Mouse (Mus musculus): ENCODE results near the gene Wdr46. TPM values are rescaled to one million over a fixed set of nuclear protein-coding genes. Genes with fewer than 3 reads are reported as not detected.

Gene Wdr46
- polyA plus RNA-seq, 1 experiment from 2014 or later, result 20.5 TPM

DNA sequence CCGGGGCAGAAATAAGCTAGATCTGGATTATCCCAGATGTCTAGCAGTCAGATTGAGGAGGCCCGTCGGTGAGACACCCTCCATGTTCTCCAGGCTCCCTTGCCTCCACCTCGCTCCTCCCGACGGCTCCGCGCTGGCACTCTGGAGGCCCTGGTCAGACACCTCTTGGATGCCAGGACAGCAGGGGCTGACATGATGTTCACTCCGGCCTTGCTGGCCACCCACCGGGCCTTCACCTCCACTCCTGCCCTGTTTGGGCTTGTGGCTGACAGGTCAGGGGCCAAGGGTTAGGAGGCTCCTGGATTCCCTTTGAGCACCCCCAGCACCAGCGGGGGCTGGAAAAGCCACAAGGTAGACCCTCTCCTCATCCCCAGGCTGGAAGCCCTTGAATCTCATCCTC lies 8.5 kb upstream of the Wdr46 start:
- Histone ChIP-seq H3K36me3 (ENCODE audit: control insufficient read depth, insufficient read depth) (peaks cover 23% of the 10 kb centered on the region), H3K9me3 (replicated peaks; ENCODE audit: control insufficient read depth, low read length) (no peaks in the 10 kb centered on the region), H3K27ac (ENCODE audit: low read length) (no peak overlapping the region), H3K4me3 (ENCODE audit: low read length) (no peak overlapping the region), H3K27me3 (ENCODE audit: control insufficient read depth, insufficient read depth, low read length) (no peaks in the 10 kb centered on the region), H3K4me2 (ENCODE audit: low read depth, low read length) (no peak overlapping the region), H3K9ac (ENCODE audit: low read length) (no peak overlapping the region), H3K4me1 (ENCODE audit: control insufficient read depth, insufficient read depth, low read length) (peaks cover 16% of the 10 kb centered on the region)
- ATAC-seq (replicated peaks; ENCODE audit: extremely low read depth, insufficient read depth, low FRiP score), result no peak
- 91% methylated on average over 11 of the region's 11 CpGs for WGBS

DNA sequence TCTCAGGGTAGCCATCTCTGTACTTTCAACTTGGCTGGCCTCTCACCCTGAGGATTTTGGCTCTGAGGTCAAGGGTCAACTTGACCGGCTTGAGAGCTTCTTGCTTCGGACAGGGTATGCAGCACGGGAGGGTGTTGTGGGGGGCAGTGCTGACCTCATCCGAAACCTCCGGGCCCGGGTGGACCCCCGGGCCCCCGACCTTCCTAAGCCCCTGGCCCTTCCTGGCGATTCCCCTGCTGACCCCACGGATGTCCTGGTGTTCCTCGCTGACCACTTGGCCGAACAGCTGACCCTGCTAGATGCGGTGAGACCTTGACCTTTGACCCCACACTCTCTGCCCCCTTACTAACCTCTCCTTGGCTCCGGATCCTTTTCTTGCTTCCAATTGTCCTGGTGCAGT lies 8.0 kb upstream of the Wdr46 start:
- H3K4me2 ChIP-seq (ENCODE audit: low read depth, low read length), result no peak overlapping the region
- no peaks in the 10 kb centered on the region for H3K9me3 ChIP-seq (replicated peaks; ENCODE audit: control insufficient read depth, low read length)
- H3K27ac ChIP-seq (ENCODE audit: low read length), result no peak overlapping the region
- no peak overlapping the region for H3K9ac ChIP-seq (ENCODE audit: low read length)
- ATAC-seq (replicated peaks; ENCODE audit: extremely low read depth, insufficient read depth, low FRiP score), result no peak
- peaks cover 16% of the 10 kb centered on the region for H3K4me1 ChIP-seq (ENCODE audit: control insufficient read depth, insufficient read depth, low read length)
- peaks cover 23% of the 10 kb centered on the region for H3K36me3 ChIP-seq (ENCODE audit: control insufficient read depth, insufficient read depth)
- H3K4me3 ChIP-seq (ENCODE audit: low read length), result no peak overlapping the region
- no peaks in the 10 kb centered on the region for H3K27me3 ChIP-seq (ENCODE audit: control insufficient read depth, insufficient read depth, low read length)
- WGBS, result 92% methylated on average over 14 of the region's 14 CpGs

DNA sequence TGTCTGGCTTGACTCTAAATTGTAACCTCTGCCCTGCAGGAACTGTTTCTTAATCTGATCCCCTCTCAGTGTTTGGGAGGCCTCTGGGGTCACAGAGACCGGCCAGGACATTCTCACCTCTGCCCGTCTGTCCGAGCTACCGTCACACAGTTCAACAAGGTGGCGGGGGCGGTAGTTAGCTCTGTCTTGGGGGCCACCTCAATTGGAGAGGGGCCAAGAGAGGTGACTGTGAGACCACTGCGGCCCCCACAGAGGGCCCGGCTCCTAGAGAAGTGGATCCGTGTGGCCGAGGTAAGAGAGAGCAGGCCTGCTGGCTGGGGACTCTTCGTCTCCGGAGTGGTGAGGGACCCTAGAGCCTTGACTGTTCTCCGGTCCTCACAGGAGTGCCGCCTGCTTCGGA lies 7.5 kb upstream of the Wdr46 start:
- H3K9me3 ChIP-seq (replicated peaks; ENCODE audit: control insufficient read depth, low read length), result no peaks in the 10 kb centered on the region
- H3K4me3 ChIP-seq (ENCODE audit: low read length), result no peak overlapping the region
- peaks cover 16% of the 10 kb centered on the region for H3K4me1 ChIP-seq (ENCODE audit: control insufficient read depth, insufficient read depth, low read length)
- H3K27ac ChIP-seq (ENCODE audit: low read length), result no peak overlapping the region
- ATAC-seq (replicated peaks; ENCODE audit: extremely low read depth, insufficient read depth, low FRiP score), result no peak
- no peak overlapping the region for H3K4me2 ChIP-seq (ENCODE audit: low read depth, low read length)
- no peak overlapping the region for H3K9ac ChIP-seq (ENCODE audit: low read length)
- no peaks in the 10 kb centered on the region for H3K27me3 ChIP-seq (ENCODE audit: control insufficient read depth, insufficient read depth, low read length)
- 91% methylated on average over 15 of the region's 15 CpGs for WGBS
- peaks cover 23% of the 10 kb centered on the region for H3K36me3 ChIP-seq (ENCODE audit: control insufficient read depth, insufficient read depth)

DNA sequence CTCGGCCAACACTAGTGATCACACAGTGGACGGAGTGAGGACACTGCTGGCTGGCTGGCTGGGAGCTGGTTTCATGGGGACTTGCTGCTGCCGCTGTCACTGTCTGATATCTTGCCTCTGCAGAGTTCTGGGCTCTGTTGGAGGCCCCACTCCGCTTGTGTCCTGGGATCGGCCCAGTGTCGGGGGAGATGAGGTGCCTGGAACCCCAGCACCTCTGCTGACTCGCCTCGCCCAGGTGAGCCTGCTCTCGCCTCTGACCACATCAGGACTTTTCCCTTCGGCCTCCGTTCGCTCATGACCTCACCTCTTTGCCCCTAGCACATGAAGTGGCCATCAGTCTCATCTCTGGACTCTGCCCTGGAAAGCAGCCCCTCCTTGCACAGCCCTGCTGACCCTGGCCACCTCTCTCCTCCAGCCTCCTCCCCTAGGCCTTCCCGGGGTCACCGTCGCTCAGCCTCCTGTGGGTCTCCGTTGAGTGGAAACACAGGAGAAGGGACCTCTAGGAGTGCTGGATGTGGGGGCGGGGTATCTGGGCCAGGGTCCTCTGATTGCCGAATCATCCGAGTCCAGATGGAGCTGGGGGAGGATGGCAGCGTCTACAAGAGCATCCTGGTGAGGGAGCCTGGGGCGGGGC lies 4.9 kb upstream of the Wdr46 start:
- Histone ChIP-seq H3K9ac (ENCODE audit: low read length) (no peak overlapping the region), H3K36me3 (ENCODE audit: control insufficient read depth, insufficient read depth) (peaks cover 23% of the 10 kb centered on the region), H3K9me3 (replicated peaks; ENCODE audit: control insufficient read depth, low read length) (no peaks in the 10 kb centered on the region), H3K4me3 (ENCODE audit: low read length) (no peak overlapping the region), H3K27me3 (ENCODE audit: control insufficient read depth, insufficient read depth, low read length) (no peaks in the 10 kb centered on the region), H3K4me1 (ENCODE audit: control insufficient read depth, insufficient read depth, low read length) (peaks cover 15% of the 10 kb centered on the region), H3K4me2 (ENCODE audit: low read depth, low read length) (no peak overlapping the region), H3K27ac (ENCODE audit: low read length) (no peak overlapping the region)
- ATAC-seq (replicated peaks; ENCODE audit: extremely low read depth, insufficient read depth, low FRiP score), result no peak
- WGBS, result 86% methylated on average over 21 of the region's 21 CpGs

DNA sequence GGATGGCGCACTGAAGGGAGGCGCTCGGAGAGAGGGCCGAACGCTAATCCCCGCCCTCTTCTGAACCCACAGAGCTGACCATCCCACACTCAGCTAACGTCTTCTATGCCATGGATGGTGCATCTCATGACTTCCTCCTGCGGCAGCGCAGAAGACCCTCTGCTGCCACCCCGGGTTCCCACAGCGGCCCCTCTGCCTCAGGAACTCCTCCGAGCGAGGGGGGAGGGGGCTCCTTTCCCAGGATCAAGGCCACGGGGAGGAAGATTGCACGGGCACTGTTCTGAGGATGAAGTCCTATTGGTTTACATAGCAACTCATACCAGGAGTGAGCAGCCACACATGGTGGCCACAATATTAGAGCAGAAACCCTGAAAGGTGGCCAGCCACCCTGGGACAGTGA lies 3.5 kb upstream of the Wdr46 start:
- Histone ChIP-seq H3K4me1 (ENCODE audit: control insufficient read depth, insufficient read depth, low read length) (peaks cover 15% of the 10 kb centered on the region), H3K27ac (ENCODE audit: low read length) (no peak overlapping the region), H3K36me3 (ENCODE audit: control insufficient read depth, insufficient read depth) (peaks cover 23% of the 10 kb centered on the region), H3K4me3 (ENCODE audit: low read length) (no peak overlapping the region), H3K27me3 (ENCODE audit: control insufficient read depth, insufficient read depth, low read length) (no peaks in the 10 kb centered on the region), H3K4me2 (ENCODE audit: low read depth, low read length) (no peak overlapping the region), H3K9me3 (replicated peaks; ENCODE audit: control insufficient read depth, low read length) (no peaks in the 10 kb centered on the region), H3K9ac (ENCODE audit: low read length) (no peak overlapping the region)
- no peak for ATAC-seq (replicated peaks; ENCODE audit: extremely low read depth, insufficient read depth, low FRiP score)
- 79% methylated on average over 15 of the region's 15 CpGs for WGBS

DNA sequence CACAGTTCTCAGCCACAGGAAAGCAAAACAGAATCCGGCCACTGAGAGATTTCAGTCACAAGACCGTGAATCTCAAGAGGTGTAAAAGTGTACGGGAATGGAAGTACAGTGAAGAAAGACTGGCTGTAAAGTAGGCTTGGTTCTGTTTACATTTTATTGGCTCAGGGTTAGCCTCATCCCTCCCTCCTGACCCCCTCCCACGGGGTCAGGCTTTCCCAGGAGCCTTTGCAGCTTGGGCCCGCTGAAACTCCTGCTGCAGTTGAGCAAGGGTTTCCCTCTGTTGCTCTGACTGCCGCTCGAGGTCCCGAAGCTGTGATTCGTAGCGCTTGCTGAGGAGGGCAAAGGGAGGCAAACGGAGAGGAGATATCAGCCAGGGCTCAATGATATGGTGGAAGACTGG lies 1.7 kb upstream of the Wdr46 start:
- no peak for ATAC-seq (replicated peaks; ENCODE audit: extremely low read depth, insufficient read depth, low FRiP score)
- Histone ChIP-seq H3K27me3 (ENCODE audit: control insufficient read depth, insufficient read depth, low read length) (no peaks in the 10 kb centered on the region), H3K9ac (ENCODE audit: low read length) (no peak overlapping the region), H3K9me3 (replicated peaks; ENCODE audit: control insufficient read depth, low read length) (no peaks in the 10 kb centered on the region), H3K4me2 (ENCODE audit: low read depth, low read length) (no peak overlapping the region), H3K4me3 (ENCODE audit: low read length) (no peak overlapping the region), H3K27ac (ENCODE audit: low read length) (no peak overlapping the region), H3K36me3 (ENCODE audit: control insufficient read depth, insufficient read depth) (peaks cover 20% of the 10 kb centered on the region), H3K4me1 (ENCODE audit: control insufficient read depth, insufficient read depth, low read length) (peaks cover 15% of the 10 kb centered on the region)
- WGBS, result 78% methylated on average over 11 of the region's 11 CpGs

DNA sequence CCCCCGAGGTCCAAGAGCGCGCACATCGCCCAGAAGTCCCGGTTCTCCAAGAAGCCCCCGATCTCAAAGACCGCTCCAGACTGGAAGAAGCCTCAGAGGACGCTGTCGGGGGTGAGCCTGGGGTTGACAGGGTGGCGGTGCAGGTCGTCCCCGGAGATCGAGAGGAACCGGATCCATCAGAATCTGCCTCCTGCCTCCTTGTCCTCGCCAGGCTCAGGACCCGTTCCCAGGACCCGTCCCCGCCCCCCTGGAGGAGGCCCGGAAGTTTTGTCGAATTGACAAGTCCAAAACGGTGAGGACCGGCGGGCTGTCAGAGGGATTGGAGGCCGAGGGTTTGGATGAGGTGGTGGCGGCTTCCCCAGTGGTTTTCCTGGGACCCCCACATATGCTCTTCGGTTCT lies 521 bp downstream of the Wdr46 start:
- ATAC-seq (replicated peaks; ENCODE audit: extremely low read depth, insufficient read depth, low FRiP score), result 0 out of 2 replicates have a peak, but pooled peaks have one; percentile 12
- Histone ChIP-seq H3K4me1 (ENCODE audit: control insufficient read depth, insufficient read depth, low read length) (peaks cover 15% of the 10 kb centered on the region), H3K9me3 (replicated peaks; ENCODE audit: control insufficient read depth, low read length) (no peaks in the 10 kb centered on the region), H3K9ac (ENCODE audit: low read length) (peak overlapping the region; percentile 89), H3K36me3 (ENCODE audit: control insufficient read depth, insufficient read depth) (peaks cover 20% of the 10 kb centered on the region), H3K4me3 (ENCODE audit: low read length) (peak overlapping the region; percentile 87), H3K27ac (ENCODE audit: low read length) (no peak overlapping the region), H3K27me3 (ENCODE audit: control insufficient read depth, insufficient read depth, low read length) (no peaks in the 10 kb centered on the region), H3K4me2 (ENCODE audit: low read depth, low read length) (peak overlapping the region; percentile 77)
- WGBS, result under 1% methylated on average over 26 of the region's 26 CpGs

DNA sequence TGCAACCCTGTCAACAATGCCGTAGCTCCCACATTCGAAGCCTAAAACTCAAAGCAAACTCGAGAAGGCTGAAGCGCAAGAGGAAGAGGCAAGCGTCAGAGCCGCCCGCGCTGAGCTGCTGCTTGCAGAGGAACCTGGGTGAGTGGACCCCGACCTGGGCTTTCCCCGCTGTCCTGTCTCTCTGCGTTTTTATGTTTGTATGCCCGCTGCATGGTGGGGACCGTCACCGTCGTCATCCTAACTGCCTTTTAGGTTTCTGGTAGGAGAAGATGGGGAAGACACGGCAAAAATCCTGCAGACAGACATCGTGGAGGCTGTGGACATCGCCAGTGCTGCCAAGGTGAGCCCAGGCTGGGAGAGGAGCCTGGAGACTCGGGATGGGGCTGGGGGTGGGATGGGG lies 921 bp downstream of the Wdr46 start:
- Histone ChIP-seq H3K4me1 (ENCODE audit: control insufficient read depth, insufficient read depth, low read length) (peaks cover 15% of the 10 kb centered on the region), H3K9ac (ENCODE audit: low read length) (peak overlapping the region; percentile 89), H3K4me3 (ENCODE audit: low read length) (peak overlapping the region; percentile 87), H3K9me3 (replicated peaks; ENCODE audit: control insufficient read depth, low read length) (no peaks in the 10 kb centered on the region), H3K4me2 (ENCODE audit: low read depth, low read length) (peak overlapping the region; percentile 77), H3K27ac (ENCODE audit: low read length) (no peak overlapping the region), H3K36me3 (ENCODE audit: control insufficient read depth, insufficient read depth) (peaks cover 19% of the 10 kb centered on the region), H3K27me3 (ENCODE audit: control insufficient read depth, insufficient read depth, low read length) (no peaks in the 10 kb centered on the region)
- 48% methylated on average over 19 of the region's 19 CpGs for WGBS
- ATAC-seq (replicated peaks; ENCODE audit: extremely low read depth, insufficient read depth, low FRiP score), result no peak

DNA sequence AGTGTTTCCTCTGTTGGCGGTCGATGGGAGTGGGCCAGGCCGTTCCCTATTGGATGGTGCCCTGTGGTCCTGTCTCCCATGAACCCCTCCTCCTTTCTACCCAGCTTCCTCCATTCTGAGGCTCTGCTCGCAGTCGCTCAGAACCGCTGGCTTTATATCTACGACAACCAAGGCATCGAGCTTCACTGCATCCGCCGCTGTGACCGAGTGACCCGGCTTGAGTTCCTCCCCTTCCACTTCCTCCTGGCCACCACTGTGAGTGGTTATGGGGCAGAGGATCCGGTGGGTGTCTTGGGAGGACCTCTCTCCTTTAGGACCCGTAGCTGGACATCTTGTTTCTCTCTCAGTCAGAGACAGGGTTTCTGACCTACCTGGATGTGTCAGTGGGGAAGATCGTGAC lies 3.0 kb downstream of the Wdr46 start:
- peaks cover 15% of the 10 kb centered on the region for H3K4me1 ChIP-seq (ENCODE audit: control insufficient read depth, insufficient read depth, low read length)
- H3K27me3 ChIP-seq (ENCODE audit: control insufficient read depth, insufficient read depth, low read length), result no peaks in the 10 kb centered on the region
- no peak overlapping the region for H3K9ac ChIP-seq (ENCODE audit: low read length)
- H3K9me3 ChIP-seq (replicated peaks; ENCODE audit: control insufficient read depth, low read length), result no peaks in the 10 kb centered on the region
- H3K4me3 ChIP-seq (ENCODE audit: low read length), result no peak overlapping the region
- 92% methylated on average over 15 of the region's 15 CpGs for WGBS
- no peak overlapping the region for H3K4me2 ChIP-seq (ENCODE audit: low read depth, low read length)
- H3K36me3 ChIP-seq (ENCODE audit: control insufficient read depth, insufficient read depth), result peaks cover 19% of the 10 kb centered on the region
- no peak overlapping the region for H3K27ac ChIP-seq (ENCODE audit: low read length)
- ATAC-seq (replicated peaks; ENCODE audit: extremely low read depth, insufficient read depth, low FRiP score), result no peak
